Mouse (Mus musculus) limb, embryonic 15.5 days (tissue): ENCODE results near the gene Crocc2. TPM values are rescaled to one million over a fixed set of nuclear protein-coding genes. Genes with fewer than 3 reads are reported as not detected.

Experiments used
- ATAC-seq: fragments of 200-750 bp; cut with Nextera tagmentation; 2 replicates; pipeline ENCODE4 v1.8.0; 2017; ENCODE audit warnings: low read depth, moderate TSS enrichment; ENCODE audit not compliant: insufficient number of reproducible peaks, low FRiP score, low TSS enrichment
- H3K27ac ChIP-seq: fragments of 300-500 bp; sonication (generic); 2 replicates; pipeline ENCODE4 v1.5.1; 2015; ENCODE audit warnings: moderate library complexity, mild to moderate bottlenecking, inconsistent platforms
- H3K27me3 ChIP-seq: fragments of 300-500 bp; sonication (generic); 2 replicates; pipeline ENCODE4 v1.6.1; 2015; ENCODE audit warnings: inconsistent platforms
- H3K36me3 ChIP-seq: fragments of 300-500 bp; sonication (generic); 2 replicates; pipeline ENCODE4 v1.6.1; 2015; ENCODE audit warnings: inconsistent platforms
- H3K4me1 ChIP-seq: fragments of 300-500 bp; sonication (generic); 2 replicates; pipeline ENCODE4 v1.6.1; 2015; ENCODE audit warnings: inconsistent platforms
- H3K4me2 ChIP-seq: fragments of 300-500 bp; sonication (generic); 2 replicates; pipeline ENCODE4 v1.6.1; 2015; ENCODE audit warnings: mild to moderate bottlenecking, inconsistent platforms
- H3K4me3 ChIP-seq: fragments of 300-500 bp; sonication (generic); 2 replicates; pipeline ENCODE4 v1.5.1; 2015; ENCODE audit warnings: mild to moderate bottlenecking, inconsistent platforms
- H3K9ac ChIP-seq: fragments of 300-500 bp; sonication (generic); 2 replicates; pipeline ENCODE4 v1.6.1; 2015; ENCODE audit warnings: inconsistent platforms
- H3K9me3 ChIP-seq: fragments of 300-500 bp; sonication (generic); 2 replicates; pipeline ENCODE4 v1.6.1; 2016; ENCODE audit warnings: inconsistent platforms
- WGBS: fragments of 180-500 bp; shearing (Covaris S2); methylation state at CpG from one replicate; pipeline ENCODE4 v1.1.7; 2015; 5-methylcytosine and 5-hydroxymethylcytosine counted together
- polyA plus RNA-seq: library from polyadenylated mRNA; unstranded; fragments of >200 nt; fragmentation: Nextera tagmentation; extraction: Ambion mirVana; gene quantifications from 2 replicates; pipeline ENCODE4 v1.2.1, GENCODE M21; 2015

The Crocc2 gene
- polyA plus RNA-seq, 1 experiment from 2014 or later = 0.23 TPM

- WGBS = 15% methylated on average over 18 of the region's 18 CpGs
- H3K27ac ChIP-seq = no peak overlapping the region
These were observed 55.4 kb downstream of the Crocc2 start for GRCm38 (mm10) chr1:93223972-93224371.

GRCm38 (mm10) chr1:93225226-93225625 is 56.7 kb downstream of the Crocc2 start:
- Histone ChIP-seq H3K36me3 (no peaks in the 10 kb centered on the region), H3K4me1 (peaks cover 74% of the 10 kb centered on the region), H3K9ac (no peak overlapping the region), H3K27me3 (0 out of 2 replicates have a peak, but pooled peaks cover 6% of the 10 kb centered on the region), H3K4me2 (no peak overlapping the region), H3K9me3 (no peaks in the 10 kb centered on the region), H3K4me3 (no peak overlapping the region), H3K27ac (peak overlapping the region; percentile 50; the same call in 1 of the 2 replicates)
- no peak for ATAC-seq
- WGBS = 15% methylated on average over 4 of the region's 4 CpGs

More at GRCm38 (mm10) chr1:93223972-93224371, 55.4 kb downstream of the Crocc2 start:
- no peak for ATAC-seq
- no peak overlapping the region for H3K9ac ChIP-seq
- H3K4me3 ChIP-seq = no peak overlapping the region
- 0 out of 2 replicates have a peak, but pooled peaks cover 6% of the 10 kb centered on the region for H3K27me3 ChIP-seq
- peaks cover 70% of the 10 kb centered on the region for H3K4me1 ChIP-seq
- H3K4me2 ChIP-seq = no peak overlapping the region
- no peaks in the 10 kb centered on the region for H3K9me3 ChIP-seq
- H3K36me3 ChIP-seq = no peaks in the 10 kb centered on the region

- H3K4me1 ChIP-seq = peaks cover 69% of the 10 kb centered on the region
These were observed 57.4 kb downstream of the Crocc2 start for GRCm38 (mm10) chr1:93225731-93226520.

GRCm38 (mm10) chr1:93227303-93227975 is 58.9 kb downstream of the Crocc2 start:
- peak overlapping the region; percentile 30 for H3K27ac ChIP-seq
- H3K4me2 ChIP-seq = no peak overlapping the region
- H3K4me3 ChIP-seq = no peak overlapping the region
- WGBS = 38% methylated on average over 7 of the region's 7 CpGs
- 0 out of 2 replicates have a peak, but pooled peaks cover 6% of the 10 kb centered on the region for H3K27me3 ChIP-seq
- H3K9ac ChIP-seq = no peak overlapping the region
- no peaks in the 10 kb centered on the region for H3K9me3 ChIP-seq
- ATAC-seq = peak; percentile 82
- H3K4me1 ChIP-seq = peaks cover 65% of the 10 kb centered on the region
- no peaks in the 10 kb centered on the region for H3K36me3 ChIP-seq

More at GRCm38 (mm10) chr1:93225731-93226520, 57.4 kb downstream of the Crocc2 start:
- ATAC-seq = no peak
- Histone ChIP-seq H3K9me3 (no peaks in the 10 kb centered on the region), H3K4me2 (no peak overlapping the region), H3K9ac (no peak overlapping the region), H3K27ac (peak overlapping the region; percentile 50), H3K36me3 (no peaks in the 10 kb centered on the region), H3K27me3 (0 out of 2 replicates have a peak, but pooled peaks cover 6% of the 10 kb centered on the region), H3K4me3 (no peak overlapping the region)
- WGBS = 58% methylated on average over 5 of the region's 5 CpGs

GRCm38 (mm10) chr1:93227976-93228365 is 59.4 kb downstream of the Crocc2 start:
- WGBS = 93% methylated on average over 7 of the region's 7 CpGs
- Histone ChIP-seq H3K4me3 (no peak overlapping the region), H3K4me2 (no peak overlapping the region), H3K36me3 (no peaks in the 10 kb centered on the region), H3K27ac (peak overlapping the region; percentile 30; the same call in 1 of the 2 replicates), H3K9ac (no peak overlapping the region), H3K4me1 (peaks cover 67% of the 10 kb centered on the region), H3K27me3 (0 out of 2 replicates have a peak, but pooled peaks cover 6% of the 10 kb centered on the region), H3K9me3 (no peaks in the 10 kb centered on the region)
- ATAC-seq = no peak

- H3K9me3 ChIP-seq = no peaks in the 10 kb centered on the region
- 86% methylated on average over 6 of the region's 6 CpGs for WGBS
- no peak overlapping the region for H3K4me3 ChIP-seq
- no peaks in the 10 kb centered on the region for H3K36me3 ChIP-seq
- no peak overlapping the region for H3K4me2 ChIP-seq
- peaks cover 66% of the 10 kb centered on the region for H3K4me1 ChIP-seq
- no peak overlapping the region for H3K27ac ChIP-seq
- H3K9ac ChIP-seq = no peak overlapping the region
- no peaks in the 10 kb centered on the region for H3K27me3 ChIP-seq
- ATAC-seq = no peak
These were observed 60.7 kb downstream of the Crocc2 start for GRCm38 (mm10) chr1:93229221-93229620.

- no peak for ATAC-seq
- Histone ChIP-seq H3K36me3 (no peaks in the 10 kb centered on the region), H3K4me3 (no peak overlapping the region), H3K4me2 (no peak overlapping the region), H3K27ac (no peak overlapping the region), H3K9me3 (no peaks in the 10 kb centered on the region), H3K9ac (no peak overlapping the region), H3K27me3 (no peaks in the 10 kb centered on the region), H3K4me1 (peaks cover 65% of the 10 kb centered on the region)
- 76% methylated on average over 4 of the region's 4 CpGs for WGBS
These were observed 61.1 kb downstream of the Crocc2 start for GRCm38 (mm10) chr1:93229626-93230025.

- peaks cover 55% of the 10 kb centered on the region for H3K4me1 ChIP-seq
These were observed 67.3 kb downstream of the Crocc2 start, which contains the start of gene Sned1 for GRCm38 (mm10) chr1:93235576-93236544. Gene Sned1, plus strand, starts transcription at chr1:93235841.

GRCm38 (mm10) chr1:93236545-93236924 is 68.0 kb downstream of the Crocc2 start:
- peak overlapping the region; percentile 70 for H3K9ac ChIP-seq
- 0 out of 2 replicates have a peak, but pooled peaks cover 4% of the 10 kb centered on the region for H3K27me3 ChIP-seq
- peak overlapping the region; percentile 77 for H3K27ac ChIP-seq
- no peaks in the 10 kb centered on the region for H3K9me3 ChIP-seq
- 13% methylated on average over 3 of the region's 3 CpGs for WGBS
- peaks cover 55% of the 10 kb centered on the region for H3K4me1 ChIP-seq
- H3K4me3 ChIP-seq = peak overlapping the region; percentile 67
- ATAC-seq = no peak
- no peaks in the 10 kb centered on the region for H3K36me3 ChIP-seq
- H3K4me2 ChIP-seq = peak overlapping the region; percentile 98

More at GRCm38 (mm10) chr1:93235576-93236544, 67.3 kb downstream of the Crocc2 start, which contains the start of gene Sned1:
- ATAC-seq = peak; percentile 88
- Histone ChIP-seq H3K4me2 (peak within 1 kb of the TSS; percentile 98), H3K4me3 (peak within 1 kb of the TSS; percentile 67), H3K27me3 (0 out of 2 replicates have a peak, but pooled peaks cover 4% of the 10 kb centered on the region), H3K27ac (peak within 1 kb of the TSS; percentile 77), H3K36me3 (no peaks in the 10 kb centered on the region), H3K9ac (peak within 1 kb of the TSS; percentile 70), H3K9me3 (no peaks in the 10 kb centered on the region)
- under 1% methylated on average over 96 of the region's 100 CpGs for WGBS

- Histone ChIP-seq H3K4me2 (peak overlapping the region; percentile 98), H3K4me3 (peak overlapping the region; percentile 67; the same call in 1 of the 2 replicates), H3K9me3 (no peaks in the 10 kb centered on the region)
These were observed 69.2 kb downstream of the Crocc2 start for GRCm38 (mm10) chr1:93237676-93238075.

GRCm38 (mm10) chr1:93238201-93238600 is 69.7 kb downstream of the Crocc2 start:
- Histone ChIP-seq H3K4me3 (peak overlapping the region; percentile 67; the same call in 1 of the 2 replicates), H3K36me3 (no peaks in the 10 kb centered on the region), H3K9me3 (no peaks in the 10 kb centered on the region), H3K4me2 (peak overlapping the region; percentile 98), H3K9ac (no peak overlapping the region), H3K27me3 (0 out of 2 replicates have a peak, but pooled peaks cover 4% of the 10 kb centered on the region), H3K27ac (no peak overlapping the region), H3K4me1 (peaks cover 50% of the 10 kb centered on the region)
- WGBS = 41% methylated on average over 4 of the region's 4 CpGs
- no peak for ATAC-seq

More at GRCm38 (mm10) chr1:93237676-93238075, 69.2 kb downstream of the Crocc2 start:
- H3K27me3 ChIP-seq = 0 out of 2 replicates have a peak, but pooled peaks cover 4% of the 10 kb centered on the region
- peaks cover 55% of the 10 kb centered on the region for H3K4me1 ChIP-seq
- no peak overlapping the region for H3K9ac ChIP-seq
- H3K36me3 ChIP-seq = no peaks in the 10 kb centered on the region
- no peak overlapping the region for H3K27ac ChIP-seq
- ATAC-seq = no peak
- WGBS = 86% methylated on average over 10 of the region's 10 CpGs
